Mouse (Mus musculus): ENCODE results near the gene Ppp2r2c. TPM values are rescaled to one million over a fixed set of nuclear protein-coding genes. Genes with fewer than 3 reads are reported as not detected.

Gene Ppp2r2c
- polyA plus RNA-seq, 1 experiment from 2014 or later: 9.5 TPM

DNA sequence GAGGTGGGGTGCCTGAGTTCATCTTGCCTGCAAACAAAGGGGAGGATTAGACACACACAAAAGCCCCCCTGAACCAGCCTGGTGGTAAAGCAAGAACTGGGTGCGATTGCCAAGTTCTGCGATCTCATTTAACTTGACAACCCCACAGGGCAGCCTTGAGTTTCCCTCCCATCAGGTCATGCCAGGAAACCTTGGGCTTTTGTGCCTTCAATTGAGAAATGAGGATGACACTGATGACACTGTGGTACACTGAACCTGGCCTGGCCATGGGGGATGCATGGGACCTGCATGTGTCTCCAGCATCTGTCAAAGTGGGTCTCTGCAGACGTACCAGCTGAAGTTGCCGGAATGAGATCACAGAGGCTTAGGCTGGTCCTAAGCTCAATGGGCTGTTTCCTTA lies 114.0 kb downstream of the Ppp2r2c start:
- no peaks in the 10 kb centered on the region for H3K9me3 ChIP-seq (ENCODE audit: control insufficient read depth, low read length)
- no peaks in the 10 kb centered on the region for H3K4me1 ChIP-seq (ENCODE audit: control insufficient read depth, insufficient read depth, low read length)
- no peak overlapping the region for H3K27ac ChIP-seq (ENCODE audit: low read depth, low read length)
- no peaks in the 10 kb centered on the region for H3K27me3 ChIP-seq (ENCODE audit: control insufficient read depth, insufficient read depth, low read length)
- H3K4me2 ChIP-seq (ENCODE audit: low read depth): no peak overlapping the region
- 83% methylated on average over 4 of the region's 4 CpGs for WGBS
- H3K36me3 ChIP-seq (ENCODE audit: control insufficient read depth, insufficient read depth, low read length): no peaks in the 10 kb centered on the region
- DNase-seq (ENCODE audit: low spot score): no peak
- H3K9ac ChIP-seq (ENCODE audit: low read length): no peak overlapping the region
- no peak for ATAC-seq (ENCODE audit: insufficient read depth, low FRiP score, low TSS enrichment)
- H3K4me3 ChIP-seq (ENCODE audit: low read depth, low read length): no peak overlapping the region

GRCm38 (mm10) chr5:36986617-36987016 lies 118.3 kb downstream of the Ppp2r2c start:
- no peaks in the 10 kb centered on the region for H3K9me3 ChIP-seq (ENCODE audit: control insufficient read depth, low read length)
- peaks cover 6% of the 10 kb centered on the region for H3K4me1 ChIP-seq (ENCODE audit: control insufficient read depth, insufficient read depth, low read length)
- no peak overlapping the region for H3K27ac ChIP-seq (ENCODE audit: low read depth, low read length)
- no peaks in the 10 kb centered on the region for H3K27me3 ChIP-seq (ENCODE audit: control insufficient read depth, insufficient read depth, low read length)
- no peak overlapping the region for H3K9ac ChIP-seq (ENCODE audit: low read length)
- DNase-seq (ENCODE audit: low spot score) (no peak), ATAC-seq (ENCODE audit: insufficient read depth, low FRiP score, low TSS enrichment) (no peak)
- WGBS: 74% methylated on average over 1 of the region's 1 CpGs
- no peaks in the 10 kb centered on the region for H3K36me3 ChIP-seq (ENCODE audit: control insufficient read depth, insufficient read depth, low read length)
- no peak overlapping the region for H3K4me2 ChIP-seq (ENCODE audit: low read depth)
- H3K4me3 ChIP-seq (ENCODE audit: low read depth, low read length): no peak overlapping the region

DNA sequence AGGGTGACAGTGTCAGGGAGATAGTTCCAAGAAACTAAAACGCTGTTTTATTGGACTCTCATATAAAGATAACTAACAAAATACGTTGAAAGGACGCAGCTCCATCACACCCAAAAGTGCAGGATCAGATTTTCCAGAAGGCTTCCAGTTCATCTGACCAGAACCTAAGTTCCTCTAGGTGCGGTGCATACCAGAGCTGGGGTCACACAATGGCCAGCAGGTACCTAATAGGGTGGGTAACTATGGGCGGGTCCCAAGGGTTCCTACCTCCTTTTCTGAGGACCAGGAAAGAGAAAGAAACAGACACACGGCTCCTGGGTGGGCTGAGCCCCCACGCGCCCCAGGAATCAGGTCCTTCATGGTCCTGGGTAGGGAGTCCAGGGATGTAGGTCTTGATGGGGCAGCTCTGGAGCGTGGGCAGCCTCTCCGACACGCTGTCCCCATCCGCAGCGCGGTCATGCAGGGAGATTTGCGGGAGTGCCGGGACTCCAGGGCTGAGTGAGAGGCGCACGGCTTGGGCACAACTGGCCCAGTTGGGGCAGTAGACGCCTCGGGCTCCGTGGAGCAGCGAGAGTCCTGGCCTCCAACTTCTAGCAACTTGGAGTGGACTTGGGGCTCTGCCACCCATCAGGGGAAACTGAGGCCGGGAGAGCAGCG lies 119.9 kb downstream of the Ppp2r2c start:
- H3K4me1 ChIP-seq (ENCODE audit: control insufficient read depth, insufficient read depth, low read length): peaks cover 6% of the 10 kb centered on the region
- H3K36me3 ChIP-seq (ENCODE audit: control insufficient read depth, insufficient read depth, low read length): no peaks in the 10 kb centered on the region
- peak overlapping the region; percentile 77 for H3K9ac ChIP-seq (ENCODE audit: low read length)
- 12% methylated on average over 24 of the region's 24 CpGs for WGBS
- ATAC-seq (ENCODE audit: insufficient read depth, low FRiP score, low TSS enrichment) (peak; percentile 46; the same call in 1 of the 2 replicates), DNase-seq (ENCODE audit: low spot score) (no peak)
- H3K27ac ChIP-seq (ENCODE audit: low read depth, low read length): no peak overlapping the region
- peak overlapping the region; percentile 97 for H3K4me2 ChIP-seq (ENCODE audit: low read depth)
- H3K4me3 ChIP-seq (ENCODE audit: low read depth, low read length): peak overlapping the region; percentile 72
- H3K9me3 ChIP-seq (ENCODE audit: control insufficient read depth, low read length): no peaks in the 10 kb centered on the region
- no peaks in the 10 kb centered on the region for H3K27me3 ChIP-seq (ENCODE audit: control insufficient read depth, insufficient read depth, low read length)

GRCm38 (mm10) chr5:36988781-36989624 lies 120.7 kb downstream of the Ppp2r2c start, which contains the start of gene Wfs1:
Gene Wfs1 (minus strand): TSS chr5:36989205.
- ATAC-seq (ENCODE audit: insufficient read depth, low FRiP score, low TSS enrichment) (peak; percentile 99), DNase-seq (ENCODE audit: low spot score) (peak; percentile 95)
- H3K36me3 ChIP-seq (ENCODE audit: control insufficient read depth, insufficient read depth, low read length): no peaks in the 10 kb centered on the region
- no peak within 1 kb of the TSS; the same call in 1 of the 2 replicates for H3K27ac ChIP-seq (ENCODE audit: low read depth, low read length)
- H3K9me3 ChIP-seq (ENCODE audit: control insufficient read depth, low read length): no peaks in the 10 kb centered on the region
- peaks cover 6% of the 10 kb centered on the region for H3K4me1 ChIP-seq (ENCODE audit: control insufficient read depth, insufficient read depth, low read length)
- no peaks in the 10 kb centered on the region for H3K27me3 ChIP-seq (ENCODE audit: control insufficient read depth, insufficient read depth, low read length)
- peak within 1 kb of the TSS; percentile 72 for H3K4me3 ChIP-seq (ENCODE audit: low read depth, low read length)
- H3K4me2 ChIP-seq (ENCODE audit: low read depth): peak within 1 kb of the TSS; percentile 97
- peak within 1 kb of the TSS; percentile 77 for H3K9ac ChIP-seq (ENCODE audit: low read length)
- under 1% methylated on average over 60 of the region's 60 CpGs for WGBS

GRCm38 (mm10) chr5:36989625-36989977 lies 121.3 kb downstream of the Ppp2r2c start:
- 0% methylated on average over 3 of the region's 3 CpGs for WGBS
- H3K9ac ChIP-seq (ENCODE audit: low read length): no peak overlapping the region
- no peak overlapping the region for H3K27ac ChIP-seq (ENCODE audit: low read depth, low read length)
- peaks cover 6% of the 10 kb centered on the region for H3K4me1 ChIP-seq (ENCODE audit: control insufficient read depth, insufficient read depth, low read length)
- H3K9me3 ChIP-seq (ENCODE audit: control insufficient read depth, low read length): no peaks in the 10 kb centered on the region
- H3K4me2 ChIP-seq (ENCODE audit: low read depth): peak overlapping the region; percentile 97
- no peaks in the 10 kb centered on the region for H3K36me3 ChIP-seq (ENCODE audit: control insufficient read depth, insufficient read depth, low read length)
- H3K4me3 ChIP-seq (ENCODE audit: low read depth, low read length): no peak overlapping the region
- ATAC-seq (ENCODE audit: insufficient read depth, low FRiP score, low TSS enrichment) (no peak), DNase-seq (ENCODE audit: low spot score) (no peak)
- H3K27me3 ChIP-seq (ENCODE audit: control insufficient read depth, insufficient read depth, low read length): no peaks in the 10 kb centered on the region

GRCm38 (mm10) chr5:36990196-36990595 lies 121.9 kb downstream of the Ppp2r2c start:
- ATAC-seq (ENCODE audit: insufficient read depth, low FRiP score, low TSS enrichment) (no peak), DNase-seq (ENCODE audit: low spot score) (no peak)
- WGBS: 32% methylated on average over 3 of the region's 3 CpGs
- no peaks in the 10 kb centered on the region for H3K9me3 ChIP-seq (ENCODE audit: control insufficient read depth, low read length)
- H3K4me3 ChIP-seq (ENCODE audit: low read depth, low read length): no peak overlapping the region
- no peaks in the 10 kb centered on the region for H3K27me3 ChIP-seq (ENCODE audit: control insufficient read depth, insufficient read depth, low read length)
- H3K9ac ChIP-seq (ENCODE audit: low read length): no peak overlapping the region
- H3K27ac ChIP-seq (ENCODE audit: low read depth, low read length): no peak overlapping the region
- no peak overlapping the region for H3K4me2 ChIP-seq (ENCODE audit: low read depth)
- H3K4me1 ChIP-seq (ENCODE audit: control insufficient read depth, insufficient read depth, low read length): peaks cover 6% of the 10 kb centered on the region
- H3K36me3 ChIP-seq (ENCODE audit: control insufficient read depth, insufficient read depth, low read length): no peaks in the 10 kb centered on the region

DNA sequence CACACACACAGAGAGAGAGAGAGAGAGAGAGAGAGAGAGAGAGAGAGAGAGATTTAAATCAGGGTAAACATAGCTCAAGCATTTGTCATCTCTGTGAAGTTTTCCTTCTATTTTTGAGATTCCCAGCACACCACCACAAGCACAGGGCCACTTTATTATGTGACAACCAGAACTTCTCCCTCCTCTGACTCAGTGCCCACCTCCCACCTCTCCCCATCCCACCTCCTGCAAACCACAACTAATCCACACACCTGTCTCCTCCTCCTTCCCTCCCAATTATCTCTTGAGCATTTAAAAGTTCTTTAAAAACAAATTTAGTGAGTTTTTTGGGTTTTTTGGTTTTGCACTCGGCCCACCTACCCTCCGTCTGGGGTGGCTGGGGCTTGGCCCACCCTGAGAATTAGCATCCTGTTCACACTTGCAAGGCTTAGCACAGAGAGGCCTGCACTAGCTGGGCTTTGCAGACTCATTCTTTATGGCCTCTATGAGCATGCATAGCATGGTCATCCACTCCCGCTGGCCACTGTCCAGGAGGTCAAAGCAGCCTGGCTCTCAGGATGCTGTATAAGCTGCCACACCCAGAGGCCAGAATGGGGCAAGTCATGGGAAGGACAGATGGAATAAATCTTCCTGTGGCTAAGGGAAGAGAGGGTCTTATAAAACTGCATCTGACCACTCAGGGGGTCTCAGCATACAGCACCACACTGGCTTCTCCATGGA lies 122.5 kb downstream of the Ppp2r2c start:
- Histone ChIP-seq H3K4me3 (ENCODE audit: low read depth, low read length) (no peak overlapping the region), H3K36me3 (ENCODE audit: control insufficient read depth, insufficient read depth, low read length) (no peaks in the 10 kb centered on the region), H3K4me1 (ENCODE audit: control insufficient read depth, insufficient read depth, low read length) (peaks cover 6% of the 10 kb centered on the region), H3K9me3 (ENCODE audit: control insufficient read depth, low read length) (no peaks in the 10 kb centered on the region), H3K27me3 (ENCODE audit: control insufficient read depth, insufficient read depth, low read length) (no peaks in the 10 kb centered on the region), H3K27ac (ENCODE audit: low read depth, low read length) (no peak overlapping the region), H3K9ac (ENCODE audit: low read length) (no peak overlapping the region), H3K4me2 (ENCODE audit: low read depth) (no peak overlapping the region)
- DNase-seq (ENCODE audit: low spot score) (no peak), ATAC-seq (ENCODE audit: insufficient read depth, low FRiP score, low TSS enrichment) (no peak)
- WGBS: 72% methylated on average over 3 of the region's 3 CpGs

GRCm38 (mm10) chr5:36996410-36996809 lies 128.1 kb downstream of the Ppp2r2c start:
- DNase-seq (ENCODE audit: low spot score) (no peak), ATAC-seq (ENCODE audit: insufficient read depth, low FRiP score, low TSS enrichment) (no peak)
- Histone ChIP-seq H3K9me3 (ENCODE audit: control insufficient read depth, low read length) (no peaks in the 10 kb centered on the region), H3K4me2 (ENCODE audit: low read depth) (no peak overlapping the region), H3K36me3 (ENCODE audit: control insufficient read depth, insufficient read depth, low read length) (no peaks in the 10 kb centered on the region), H3K27ac (ENCODE audit: low read depth, low read length) (no peak overlapping the region), H3K9ac (ENCODE audit: low read length) (no peak overlapping the region), H3K4me1 (ENCODE audit: control insufficient read depth, insufficient read depth, low read length) (no peaks in the 10 kb centered on the region), H3K4me3 (ENCODE audit: low read depth, low read length) (no peak overlapping the region), H3K27me3 (ENCODE audit: control insufficient read depth, insufficient read depth, low read length) (no peaks in the 10 kb centered on the region)
- 91% methylated on average over 14 of the region's 14 CpGs for WGBS
